Mouse (Mus musculus) ES-Bruce4 (cell line): ENCODE measurements around the gene Psen2. TPM values are rescaled to one million over a fixed set of nuclear protein-coding genes. Genes with fewer than 3 reads are reported as not detected.

Experiments used
- H3K27ac ChIP-seq: 2 replicates; pipeline ENCODE4 v1.5.1; 2012; ENCODE audit warnings: low read length, inconsistent platforms; ENCODE audit not compliant: insufficient read depth
- H3K27me3 ChIP-seq: 2 replicates; pipeline ENCODE4 v1.6.1; 2012; ENCODE audit warnings: mild to moderate bottlenecking, low read length, inconsistent platforms; ENCODE audit not compliant: control insufficient read depth, poor library complexity, insufficient read depth, severe bottlenecking
- H3K36me3 ChIP-seq: 2 replicates; pipeline ENCODE4 v1.6.1; 2012; ENCODE audit warnings: inconsistent platforms, mild to moderate bottlenecking, low read length, moderate library complexity; ENCODE audit not compliant: control insufficient read depth, poor library complexity, insufficient read depth, severe bottlenecking
- H3K4me1 ChIP-seq: one replicate; pipeline ENCODE4 v1.8.1; 2011; ENCODE audit warnings: low read length; ENCODE audit not compliant: control insufficient read depth, insufficient read depth
- H3K4me3 ChIP-seq: 2 replicates; pipeline ENCODE4 v1.5.1; 2011; ENCODE audit warnings: low read depth, mild to moderate bottlenecking, low read length
- H3K9ac ChIP-seq: 2 replicates; pipeline ENCODE4 v1.6.1; 2012; ENCODE audit warnings: low read depth, mild to moderate bottlenecking, inconsistent platforms; ENCODE audit not compliant: poor library complexity, severe bottlenecking
- H3K9me3 ChIP-seq: replicated peaks from 2 replicates; pipeline ENCODE4 v1.6.1; 2012; ENCODE audit warnings: mild to moderate bottlenecking, low read length, inconsistent platforms; ENCODE audit not compliant: control insufficient read depth, poor library complexity, insufficient read depth, severe bottlenecking
- CTCF ChIP-seq: IDR thresholded peaks from one replicate; pipeline ENCODE4 v1.8.1; 2011; ENCODE audit warnings: low read depth, low read length
- EP300 ChIP-seq: IDR thresholded peaks from 2 replicates; pipeline ENCODE4 v1.6.1; 2011; ENCODE audit warnings: low read depth, low read length; ENCODE audit not compliant: insufficient read depth
- POLR2A ChIP-seq: IDR thresholded peaks from one replicate; pipeline ENCODE4 v1.8.1; 2011; ENCODE audit warnings: low read length; ENCODE audit not compliant: insufficient read depth
- polyA plus RNA-seq: library from polyadenylated mRNA; stranded (reverse); fragments of >200 nt; gene quantifications from 2 replicates; pipeline ENCODE4 v1.2.4, GENCODE M21; 2011; ENCODE audit warnings: low read depth; ENCODE audit not compliant: missing spikeins, insufficient read depth, insufficient read length

Psen2 gene
- polyA plus RNA-seq: 11.7 and 13.7 TPM in 2 replicates

GRCm38 (mm10) chr1:180263364-180263997 lies at the start of gene Psen2:
TSS of gene Psen2 (minus strand) at chr1:180263438.
- H3K4me1 ChIP-seq: peaks cover 2% of the 10 kb centered on the region
- H3K27me3 ChIP-seq: no peaks in the 10 kb centered on the region
- H3K27ac ChIP-seq: no peak within 1 kb of the TSS
- H3K9ac ChIP-seq: no peak within 1 kb of the TSS
- no peak for TF ChIP-seq EP300
- TF ChIP-seq POLR2A: no peak
- TF ChIP-seq CTCF: peak; percentile 88
- H3K9me3 ChIP-seq: no peaks in the 10 kb centered on the region
- H3K36me3 ChIP-seq: no peaks in the 10 kb centered on the region
- no peak within 1 kb of the TSS for H3K4me3 ChIP-seq

- Histone ChIP-seq H3K4me1 (peaks cover 5% of the 10 kb centered on the region), H3K27ac (peak overlapping the region; percentile 5; the same call in 1 of the 2 replicates), H3K9ac (no peak overlapping the region), H3K36me3 (no peaks in the 10 kb centered on the region), H3K9me3 (no peaks in the 10 kb centered on the region), H3K27me3 (no peaks in the 10 kb centered on the region), H3K4me3 (no peak overlapping the region)
- no peak for TF ChIP-seq CTCF
- no peak; the same call in 1 of the 2 replicates for TF ChIP-seq EP300
- TF ChIP-seq POLR2A: no peak
Measured at GRCm38 (mm10) chr1:180312792-180313311, 49.6 kb upstream of the Psen2 start.

GRCm38 (mm10) chr1:180312286-180312685 lies 49.0 kb upstream of the Psen2 start:
- Histone ChIP-seq H3K9me3 (no peaks in the 10 kb centered on the region), H3K4me1 (peaks cover 5% of the 10 kb centered on the region), H3K27me3 (no peaks in the 10 kb centered on the region), H3K27ac (peak overlapping the region; percentile 5; the same call in 1 of the 2 replicates), H3K4me3 (no peak overlapping the region), H3K36me3 (no peaks in the 10 kb centered on the region), H3K9ac (no peak overlapping the region)
- no peak for TF ChIP-seq EP300
- TF ChIP-seq CTCF: no peak
- no peak for TF ChIP-seq POLR2A

GRCm38 (mm10) chr1:180308897-180309296 lies 45.7 kb upstream of the Psen2 start:
- no peaks in the 10 kb centered on the region for H3K36me3 ChIP-seq
- TF ChIP-seq EP300: no peak
- TF ChIP-seq CTCF: no peak
- TF ChIP-seq POLR2A: no peak
- H3K4me3 ChIP-seq: no peak overlapping the region
- H3K27ac ChIP-seq: no peak overlapping the region
- H3K27me3 ChIP-seq: no peaks in the 10 kb centered on the region
- no peaks in the 10 kb centered on the region for H3K9me3 ChIP-seq
- H3K9ac ChIP-seq: no peak overlapping the region
- peaks cover 5% of the 10 kb centered on the region for H3K4me1 ChIP-seq

GRCm38 (mm10) chr1:180307661-180308060 lies 44.4 kb upstream of the Psen2 start:
- no peak overlapping the region for H3K27ac ChIP-seq
- no peaks in the 10 kb centered on the region for H3K9me3 ChIP-seq
- no peaks in the 10 kb centered on the region for H3K36me3 ChIP-seq
- TF ChIP-seq POLR2A (no peak), CTCF (no peak), EP300 (no peak)
- H3K9ac ChIP-seq: no peak overlapping the region
- peaks cover 5% of the 10 kb centered on the region for H3K4me1 ChIP-seq
- H3K4me3 ChIP-seq: no peak overlapping the region
- H3K27me3 ChIP-seq: no peaks in the 10 kb centered on the region

GRCm38 (mm10) chr1:180306889-180307288 lies 43.7 kb upstream of the Psen2 start:
- Histone ChIP-seq H3K9ac (no peak overlapping the region), H3K4me3 (no peak overlapping the region), H3K9me3 (no peaks in the 10 kb centered on the region), H3K27ac (no peak overlapping the region), H3K36me3 (no peaks in the 10 kb centered on the region), H3K4me1 (peaks cover 6% of the 10 kb centered on the region), H3K27me3 (no peaks in the 10 kb centered on the region)
- TF ChIP-seq CTCF (no peak), EP300 (no peak), POLR2A (no peak)
